Mouse (Mus musculus): ENCODE measurements at regions not wholly inside any gene's neighbourhood (a gene's known extent, or its start where the extent isn't known, plus 50 kb on each side); places are given as distances from the start of the nearest gene placed in this dataset.
"Not testable (repeated sequence)": the region's sequence is repeated elsewhere in the genome, so short reads cannot be mapped to it uniquely, and the experiment has no call there.

DNA sequence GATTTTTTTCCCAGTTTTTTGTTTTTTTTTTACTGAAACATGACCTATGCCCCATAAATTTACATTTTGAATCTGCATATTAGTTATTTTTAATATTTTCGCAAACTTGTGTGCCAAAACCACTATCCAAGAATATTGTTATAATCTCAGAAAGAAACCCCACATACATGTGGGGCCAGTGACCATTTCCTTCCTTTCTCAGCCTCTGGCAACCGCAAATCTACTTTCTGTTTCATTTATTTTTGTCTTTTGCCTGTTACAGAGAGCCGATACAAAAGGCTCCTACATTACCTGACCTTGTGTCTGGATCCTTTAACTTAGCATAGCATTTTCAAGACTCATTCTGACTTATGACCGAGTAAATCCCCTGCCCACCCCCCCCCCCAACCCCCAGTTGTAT lies 158.8 kb downstream of the Ifng start:
- no peak for DNase-seq
- intact Hi-C loops (cut with DNase I; ENCODE audit: low total_unique reads): no loop called here

- DNase-seq: no peak
- intact Hi-C loops (cut with DNase I; ENCODE audit: low total_unique reads): no loop called here
Observed at GRCm38 (mm10) chr10:118602922-118603321, 162.1 kb downstream of the Ifng start.

DNA sequence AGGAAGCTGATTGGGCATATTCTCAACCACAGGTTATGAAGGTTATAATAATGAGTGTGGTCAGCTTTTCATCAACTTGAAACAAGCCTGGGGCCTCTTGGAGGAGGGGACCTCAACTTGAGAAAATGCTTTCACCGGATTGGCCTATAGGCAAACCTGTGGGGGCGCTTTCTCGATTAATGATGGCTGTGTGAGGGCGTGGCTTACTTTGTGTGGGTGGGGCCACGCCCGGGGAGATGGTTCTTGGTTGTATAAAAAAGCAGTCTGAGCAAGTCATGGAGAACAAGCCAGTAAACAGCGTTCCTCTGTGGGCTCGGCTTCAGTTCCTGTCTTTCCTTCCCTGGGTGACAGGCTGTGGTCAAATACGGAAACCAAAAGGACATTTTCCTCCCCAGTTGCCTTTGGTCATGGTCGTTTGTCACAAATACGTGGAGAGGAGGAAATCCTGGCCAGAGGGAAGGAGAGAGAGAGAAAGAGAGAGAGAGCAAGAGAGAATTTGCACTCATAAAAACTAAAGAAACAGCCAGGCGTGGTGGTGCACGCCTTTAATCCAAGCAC lies 163.1 kb downstream of the Ifng start:
- intact Hi-C loops (cut with DNase I; ENCODE audit: low total_unique reads): no loop called here
- DNase-seq: no peak

DNA sequence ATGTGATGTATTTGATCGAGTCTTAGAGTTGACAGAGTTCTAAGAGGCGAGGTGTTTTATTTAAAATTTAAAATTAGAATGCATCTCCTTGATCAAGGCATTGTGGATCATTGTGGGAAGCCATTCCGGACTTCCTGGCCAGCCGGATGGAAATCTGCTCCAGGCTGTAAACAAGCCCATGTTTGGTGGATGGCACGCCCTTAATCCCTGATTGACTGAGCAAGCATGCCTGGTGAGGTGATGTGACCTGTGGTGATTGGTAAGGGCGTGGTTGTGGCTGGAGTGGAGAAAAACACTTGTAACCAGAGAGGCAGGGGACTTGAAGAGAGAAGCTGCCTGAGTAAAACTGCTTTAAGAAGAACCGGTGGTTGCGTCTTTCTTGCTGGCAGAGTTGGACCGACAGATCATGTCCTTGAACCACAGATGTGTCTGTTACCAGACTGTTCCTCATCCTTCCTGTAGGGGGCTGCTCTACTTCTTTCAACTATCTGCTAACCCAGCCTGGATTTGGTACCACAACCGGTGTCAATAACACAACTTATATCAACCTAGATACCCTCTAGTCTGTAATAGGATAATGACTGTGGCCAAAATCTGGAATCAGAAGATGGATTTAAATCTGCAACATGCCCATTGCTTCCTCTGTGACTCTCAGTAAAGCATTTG lies 164.4 kb downstream of the Ifng start:
- intact Hi-C loops (cut with DNase I; ENCODE audit: low total_unique reads): no loop called here
- DNase-seq: no peak

DNA sequence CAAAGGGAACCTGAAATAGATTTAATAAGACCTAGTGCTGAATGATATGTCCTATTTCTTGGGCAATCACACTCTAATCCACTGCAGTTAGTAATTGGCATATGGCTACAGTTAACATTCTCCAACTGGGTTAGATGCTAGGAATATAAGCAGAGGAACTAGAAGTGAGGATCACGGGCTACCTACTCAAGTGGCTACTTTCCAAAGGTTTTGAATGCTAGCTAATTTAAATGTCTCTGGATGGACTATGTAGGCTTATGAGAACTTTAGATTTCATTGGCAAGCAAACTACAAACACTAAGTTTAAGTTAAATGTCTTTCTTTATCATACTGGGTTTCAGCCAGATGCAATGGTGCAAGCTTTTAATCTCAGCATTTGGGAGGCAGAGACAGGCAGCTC lies 166.6 kb downstream of the Ifng start:
- intact Hi-C loops (cut with DNase I; ENCODE audit: low total_unique reads): no loop called here
- no peak for DNase-seq

DNA sequence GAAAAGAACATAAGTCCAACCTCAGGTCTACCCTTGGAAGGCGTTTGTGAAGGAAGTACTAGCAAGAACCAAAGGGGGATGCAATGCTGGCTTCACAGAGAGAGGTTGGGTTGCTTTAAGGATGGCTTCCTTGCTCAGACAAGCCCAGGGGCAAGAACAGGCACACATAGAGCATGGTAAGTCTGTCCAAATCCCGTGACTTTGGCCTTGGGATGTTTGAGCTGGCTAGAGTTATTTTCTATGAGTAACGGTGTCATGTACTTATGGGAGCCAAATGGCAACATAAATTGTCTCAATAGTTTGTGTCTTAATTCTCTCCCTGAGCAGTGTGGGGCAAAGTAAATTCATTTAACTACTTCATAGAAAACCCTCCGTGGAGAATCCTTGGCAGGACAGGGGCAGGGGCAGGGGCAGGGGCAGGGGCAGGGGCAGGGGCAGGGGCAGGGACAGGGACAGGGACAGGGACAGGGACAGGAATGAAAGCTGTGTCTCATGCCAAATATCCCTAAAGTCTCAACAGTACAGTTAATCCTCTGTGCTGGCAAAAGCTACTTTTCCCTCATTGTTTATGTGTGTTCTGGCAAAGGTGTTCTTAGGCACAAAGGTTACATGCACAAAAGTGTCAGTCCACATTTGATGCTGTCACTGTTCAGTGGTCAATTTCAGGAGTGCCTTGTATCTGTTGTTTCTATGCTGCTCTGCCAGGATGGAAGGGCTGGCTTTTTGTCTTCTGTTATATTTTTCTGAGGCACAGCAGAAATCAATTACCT lies 167.7 kb downstream of the Ifng start:
- no peak for DNase-seq
- intact Hi-C loops (cut with DNase I; ENCODE audit: low total_unique reads): no loop called here

DNA sequence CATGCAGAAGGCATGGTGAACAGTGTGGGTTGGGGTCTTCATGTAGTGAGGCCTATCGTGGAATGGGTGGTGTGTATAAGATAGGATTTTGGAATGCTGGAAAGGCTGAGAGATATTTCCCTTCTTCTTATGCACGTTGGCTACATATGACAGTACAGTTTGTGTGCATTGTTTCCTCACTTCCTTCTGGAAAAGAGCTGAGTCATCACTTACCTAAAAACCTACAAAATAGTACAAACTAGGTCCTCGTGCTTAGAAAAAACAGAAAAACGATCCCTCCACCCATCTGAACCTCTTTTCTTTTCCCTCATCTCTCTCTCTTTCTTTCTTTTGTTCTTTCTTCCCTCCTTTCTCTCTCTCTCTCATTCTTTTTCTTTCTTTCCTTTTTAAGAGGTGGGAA lies 168.3 kb downstream of the Ifng start:
- DNase-seq: no peak
- intact Hi-C loops (cut with DNase I; ENCODE audit: low total_unique reads): no loop called here

- intact Hi-C loops (cut with DNase I; ENCODE audit: low total_unique reads): no loop called here
- DNase-seq: no peak
Observed at GRCm38 (mm10) chr10:118610868-118611461, 170.1 kb downstream of the Ifng start.

DNA sequence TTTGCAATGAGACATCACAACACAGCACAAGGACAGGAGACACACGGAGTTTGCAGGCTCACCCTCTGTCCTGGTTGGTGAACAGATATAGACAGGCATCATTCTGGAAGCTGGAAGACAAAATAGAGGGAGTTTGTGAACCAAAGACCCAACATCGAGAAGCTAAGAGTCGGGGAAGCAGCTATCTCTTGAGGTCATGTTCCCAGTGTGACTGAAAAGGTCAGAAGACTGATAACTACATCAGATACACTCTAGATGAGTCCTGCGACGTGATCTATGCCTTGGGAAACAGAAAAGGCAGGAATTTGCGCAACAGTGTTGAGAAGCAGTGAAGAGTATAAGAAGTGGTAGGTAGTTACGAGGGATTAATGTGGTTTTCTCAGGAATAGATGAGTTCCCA lies 171.2 kb downstream of the Ifng start:
- no peak for DNase-seq
- intact Hi-C loops (cut with DNase I; ENCODE audit: low total_unique reads): no loop called here

- intact Hi-C loops (cut with DNase I; ENCODE audit: low total_unique reads): no loop called here
- no peak for DNase-seq
Observed at GRCm38 (mm10) chr10:118613056-118613695, 172.3 kb downstream of the Ifng start.

GRCm38 (mm10) chr10:118614251-118614865 lies 173.5 kb downstream of the Ifng start:
- no peak for DNase-seq
- intact Hi-C loops (cut with DNase I; ENCODE audit: low total_unique reads): no loop called here

GRCm38 (mm10) chr10:118615131-118616020 lies 174.5 kb downstream of the Ifng start:
- intact Hi-C loops (cut with DNase I; ENCODE audit: low total_unique reads): no loop called here
- DNase-seq: no peak

GRCm38 (mm10) chr10:118616031-118616615 lies 175.3 kb downstream of the Ifng start:
- intact Hi-C loops (cut with DNase I; ENCODE audit: low total_unique reads): no loop called here
- no peak for DNase-seq

DNA sequence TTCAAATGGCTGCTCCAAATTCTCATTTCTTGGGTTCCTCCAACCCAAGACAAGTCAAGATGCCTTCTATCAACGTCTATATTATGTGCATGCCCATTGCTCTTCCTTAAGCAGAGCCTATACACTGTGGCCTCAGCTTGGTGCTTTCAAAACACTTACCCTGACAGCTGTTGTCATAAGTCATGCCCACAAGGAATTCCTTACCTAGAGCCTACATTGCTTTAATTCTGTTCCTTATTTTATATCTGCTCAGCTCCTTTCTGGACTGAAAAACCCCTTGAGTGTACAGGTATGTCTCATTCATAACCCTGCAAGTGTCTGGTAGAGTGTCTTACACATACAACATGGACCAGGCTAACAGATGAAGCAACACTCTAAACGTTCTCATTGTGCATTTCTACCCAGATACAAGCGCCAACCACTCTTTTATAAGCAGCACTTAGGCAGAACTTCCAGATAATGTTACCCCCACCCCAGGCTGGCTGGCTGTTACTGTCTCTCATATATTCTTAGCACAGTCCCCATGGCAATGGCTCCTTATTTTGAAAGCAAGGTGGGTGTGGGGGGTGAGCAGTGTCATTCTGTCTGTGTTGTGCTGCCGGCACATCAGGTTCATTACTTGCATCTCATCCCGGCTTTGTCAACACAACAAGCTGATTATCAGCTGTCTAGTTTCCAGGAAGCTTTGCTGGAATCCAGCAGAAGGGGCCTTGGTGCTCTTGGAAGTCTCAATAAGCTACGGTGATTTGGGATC lies 176.6 kb downstream of the Ifng start:
- no peak for DNase-seq
- intact Hi-C loops (cut with DNase I; ENCODE audit: low total_unique reads): no loop called here

DNA sequence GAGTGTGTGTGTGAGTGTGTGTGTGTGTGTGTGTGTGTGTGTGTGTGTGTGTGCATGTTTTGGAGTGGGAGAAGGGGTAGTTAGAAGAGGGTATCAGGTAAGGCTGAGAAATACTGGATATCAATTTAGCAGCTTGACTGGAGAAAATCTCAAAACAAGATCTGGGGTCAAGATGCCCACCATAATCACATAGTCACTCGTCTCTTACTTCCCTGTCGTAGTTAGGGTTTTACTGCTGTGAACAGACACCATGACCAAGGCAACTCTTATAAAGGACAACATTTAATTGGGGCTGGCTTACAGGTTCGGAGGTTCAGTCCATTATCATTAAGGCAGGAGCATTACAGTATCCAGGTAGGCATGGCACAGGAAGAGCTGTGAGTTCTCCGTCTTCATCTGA lies 177.4 kb downstream of the Ifng start:
- intact Hi-C loops (cut with DNase I; ENCODE audit: low total_unique reads); DNase-seq: not testable (repeated sequence)

DNA sequence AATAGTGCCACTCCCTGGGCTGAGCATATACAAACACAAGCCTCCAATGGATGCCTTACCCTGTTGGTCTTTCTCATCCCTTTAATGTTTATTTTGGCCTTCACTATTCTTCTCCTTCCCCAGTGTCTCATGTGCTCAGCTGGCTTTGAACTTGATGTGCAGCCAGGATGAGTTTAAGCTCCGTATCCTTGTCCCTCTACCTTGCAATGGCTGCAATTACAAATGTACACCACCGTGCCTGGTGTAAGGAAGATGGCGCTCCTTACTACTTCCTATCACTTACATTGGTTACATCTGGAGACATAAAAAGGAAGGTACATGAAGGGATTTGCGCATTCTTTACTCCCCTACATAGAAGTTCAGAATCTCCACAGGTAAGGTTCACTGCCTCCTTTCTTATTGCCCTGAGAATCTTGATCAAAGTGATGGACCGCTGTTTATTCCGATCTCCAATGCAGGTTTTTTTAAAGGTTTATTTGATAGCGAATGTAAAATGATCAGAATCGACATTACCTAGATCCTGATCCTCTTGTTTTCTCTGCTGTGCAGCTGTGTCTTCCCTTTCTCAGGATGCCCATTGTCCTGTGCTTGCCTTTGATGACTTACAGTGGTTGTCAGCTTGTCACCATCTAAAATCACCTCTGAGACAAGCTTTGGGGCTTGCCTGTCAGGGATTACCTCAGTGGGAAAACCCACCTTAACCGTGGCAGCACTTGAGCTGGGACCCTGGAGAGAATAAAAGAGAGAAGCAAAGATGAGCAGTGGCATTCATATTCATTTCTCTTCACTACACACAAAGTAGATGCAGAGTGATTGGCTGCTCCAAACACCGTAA lies 178.1 kb downstream of the Ifng start:
- no peak for DNase-seq
- intact Hi-C loops (cut with DNase I; ENCODE audit: low total_unique reads): no loop called here

DNA sequence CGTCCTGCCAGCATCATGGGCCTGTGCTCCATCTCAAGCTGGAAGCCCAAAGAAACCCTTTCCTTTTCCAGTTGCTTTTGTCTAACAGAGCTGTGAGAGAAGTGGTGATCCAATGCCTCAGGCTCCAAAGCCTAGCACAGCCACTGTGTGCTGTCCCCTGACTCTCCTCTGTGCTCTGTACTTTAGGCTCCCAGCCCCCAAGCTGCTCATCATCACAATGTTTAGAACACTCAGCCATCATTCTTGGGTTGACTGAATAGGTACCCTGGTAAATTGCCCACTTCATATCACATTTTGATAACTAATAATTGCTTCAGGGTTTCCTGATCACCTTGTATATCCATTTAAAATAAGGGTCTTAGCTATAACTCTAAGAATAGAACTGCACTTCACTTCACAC lies 178.8 kb downstream of the Ifng start:
- intact Hi-C loops (cut with DNase I; ENCODE audit: low total_unique reads): no loop called here
- DNase-seq: no peak
